Mouse (Mus musculus) hematopoietic multipotent progenitor cell, adult 10-12 weeks (in vitro differentiated cells): ENCODE results near the gene Btbd10. TPM values are rescaled to one million over a fixed set of nuclear protein-coding genes. Genes with fewer than 3 reads are reported as not detected.

ENCODE experiments used
- polyA plus RNA-seq: library from polyadenylated mRNA; stranded (reverse); fragments of >175 nt; gene quantifications from 2 replicates; pipeline ENCODE4 v1.2.3, GENCODE M21; 2012; ENCODE audit warnings: low replicate concordance

Gene Btbd10
- 4.9 and 7.1 TPM in 2 replicates for polyA plus RNA-seq

DNA sequence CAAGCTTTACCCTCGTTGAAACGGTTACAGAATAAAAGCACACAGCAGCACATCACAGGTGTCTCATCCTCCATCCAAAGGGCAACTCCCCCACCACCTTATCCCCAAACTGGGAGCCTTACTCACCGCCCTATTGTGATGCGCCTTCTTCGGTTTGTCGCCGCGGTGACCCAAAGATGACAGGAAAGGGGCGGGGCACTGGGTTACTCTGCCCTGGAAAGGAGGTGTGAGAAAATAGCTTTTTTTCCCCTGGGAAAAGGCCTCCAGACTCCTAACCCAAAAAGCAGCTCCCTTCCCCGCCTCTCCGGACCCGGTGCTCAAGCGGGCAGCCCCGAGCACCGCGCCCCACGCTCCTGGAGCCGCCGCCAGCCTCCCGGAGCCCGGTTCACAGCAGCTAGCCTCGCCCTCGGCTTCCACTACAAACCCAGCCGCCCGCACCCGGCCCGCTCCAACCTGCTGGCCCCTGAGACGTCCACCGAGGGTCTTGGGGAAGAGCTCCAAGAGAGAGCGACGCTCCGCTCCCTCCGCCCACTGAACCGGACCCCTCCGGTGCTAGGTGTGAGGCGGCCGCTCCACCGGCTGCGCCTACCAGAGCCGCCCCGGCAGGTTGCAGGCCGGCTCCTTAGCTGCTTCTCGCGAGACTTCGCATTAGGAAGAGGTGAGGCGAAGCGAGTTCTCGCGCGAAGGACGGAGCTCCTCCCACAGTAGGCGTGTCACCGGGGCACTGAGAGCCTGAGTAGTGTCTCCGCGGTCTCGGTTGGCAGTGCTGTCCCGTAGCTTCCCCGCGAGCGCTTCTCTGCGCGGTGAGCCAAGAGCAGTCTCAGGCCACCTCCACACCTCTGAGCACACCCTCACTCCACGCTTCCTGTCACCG is at the start of gene Btbd10:
Gene Btbd10 (minus strand): TSS at position 647 of the 874 bp plus-strand sequence.

DNA sequence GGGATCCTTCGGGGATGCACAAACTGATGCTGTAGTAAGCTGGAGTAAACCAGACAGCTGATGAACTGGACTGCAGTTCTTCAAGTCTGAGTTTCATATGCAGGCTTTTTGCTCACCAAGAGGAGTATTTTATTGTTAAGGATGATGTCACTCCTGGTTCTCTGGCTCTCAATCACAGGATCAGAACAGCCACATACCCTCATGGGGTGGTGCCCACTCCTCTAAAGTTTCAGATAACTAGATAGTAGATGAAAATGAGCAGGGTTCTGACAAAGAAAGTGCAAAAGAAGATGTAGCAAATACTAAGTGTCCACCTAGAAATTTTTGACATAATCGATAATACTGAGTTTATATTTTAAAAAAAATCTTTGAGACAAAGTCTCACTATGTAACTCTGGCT is 19.3 kb upstream of the Btbd10 start, which contains the start of gene Pth:
Gene Pth (minus strand): TSS at position 101 of the 400 bp plus-strand sequence.

Other genes with a start within 250 kb of the Btbd10 start
- gene Arntl, start 161.9 kb downstream of the Btbd10 start, polyA plus RNA-seq = 3.9 and 5.9 TPM in 2 replicates
- not detected in 2 replicates for gene Pth, start 19.2 kb upstream of the Btbd10 start, polyA plus RNA-seq
- gene Far1, start 144.4 kb upstream of the Btbd10 start, polyA plus RNA-seq = 10.2 and 17.6 TPM in 2 replicates